Mouse (Mus musculus): ENCODE measurements around the gene Palld.
A peak's percentile ranks its signal among the peaks of the same experiment; 100 is the strongest.

Gene Palld

DNA sequence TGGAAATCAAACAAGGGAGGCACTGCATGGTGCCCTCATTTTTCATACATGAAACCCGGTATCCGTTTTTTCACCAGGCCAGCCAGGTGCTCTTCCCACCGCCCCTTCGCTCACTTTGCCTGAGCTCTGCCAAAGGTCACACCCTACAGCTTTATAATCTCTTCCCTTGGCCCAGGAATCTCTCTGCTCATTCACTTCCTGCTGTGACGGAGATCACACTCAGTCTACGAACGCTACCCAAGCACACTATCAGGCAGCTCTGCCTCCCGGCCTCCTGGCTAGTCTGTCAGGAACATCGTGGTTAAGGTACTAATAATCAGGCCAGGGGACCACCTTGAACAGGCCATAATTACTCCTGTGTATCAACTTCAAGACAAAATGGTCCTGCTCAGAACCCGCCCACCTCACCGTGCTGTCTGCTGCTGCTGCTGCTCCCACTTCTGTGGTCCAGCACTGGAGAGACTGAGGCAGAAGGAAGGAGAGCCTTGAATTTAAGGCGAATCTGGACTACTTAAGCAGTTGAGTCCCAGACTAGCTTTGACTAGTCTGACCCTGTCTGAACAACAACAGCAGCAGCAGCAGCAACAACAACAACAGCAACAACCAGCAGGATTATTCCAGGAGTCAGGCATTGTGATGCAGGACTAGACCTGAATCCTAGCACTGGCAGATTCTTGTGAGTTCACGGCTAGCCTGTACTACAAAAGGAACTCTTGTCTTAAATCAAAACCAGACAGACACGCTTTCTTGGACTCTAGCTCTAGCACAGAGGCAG, 187.0 kb downstream of the Palld start:
- H3K27me3 ChIP-seq (ENCODE audit: insufficient read depth, low read length) = no peaks in the 10 kb centered on the region
- no peaks in the 10 kb centered on the region for H3K9me3 ChIP-seq (ENCODE audit: low read length)
- TF ChIP-seq NANOG (IDR thresholded peaks at IDR 0.05; ENCODE audit: borderline replicate concordance, low read length) = peak; percentile 28; the same call in 1 of the 2 replicates
- TF ChIP-seq CTCF (conservative IDR thresholded peaks at IDR 0.05; ENCODE audit: low read length) = no peak
- TF ChIP-seq POU5F1 (IDR thresholded peaks at IDR 0.05; ENCODE audit: borderline replicate concordance, low read length) = peak; percentile 41; the same call in 1 of the 2 replicates
- peak overlapping the region; percentile 52 for H3K4me3 ChIP-seq (replicated peaks; ENCODE audit: low read length)
- H3K36me3 ChIP-seq (ENCODE audit: insufficient read depth, low read length) = no peaks in the 10 kb centered on the region
- H3K4me1 ChIP-seq (replicated peaks; ENCODE audit: low read depth, low read length) = peaks cover 39% of the 10 kb centered on the region

DNA sequence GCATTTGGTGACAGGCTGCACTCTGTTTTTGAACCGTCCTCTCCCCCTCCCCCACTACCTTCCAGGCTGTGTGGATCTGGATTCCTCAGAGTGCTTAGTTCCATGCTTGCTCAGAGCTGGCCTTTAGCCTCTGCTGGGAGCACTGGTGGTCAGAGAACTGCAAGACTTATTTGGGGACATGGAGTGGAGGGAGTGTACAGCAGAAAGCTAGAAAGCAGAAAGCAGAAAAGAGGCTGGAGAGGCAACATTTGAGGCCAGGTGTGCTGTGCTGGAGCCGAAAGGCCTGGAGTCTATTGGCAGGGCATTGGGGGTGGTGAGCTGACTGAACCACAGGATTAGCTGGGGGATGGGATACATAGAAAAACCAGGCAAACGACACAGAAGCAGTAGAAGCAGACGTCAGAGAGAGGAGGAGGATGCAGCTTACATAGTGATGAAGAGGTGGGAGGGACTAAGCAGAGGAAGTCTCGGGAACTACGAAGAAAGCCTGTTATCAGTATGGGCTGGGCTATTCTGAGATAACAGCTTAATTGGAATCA, 188.1 kb downstream of the Palld start:
- Histone ChIP-seq H3K36me3 (ENCODE audit: insufficient read depth, low read length) (no peaks in the 10 kb centered on the region), H3K4me1 (replicated peaks; ENCODE audit: low read depth, low read length) (peaks cover 39% of the 10 kb centered on the region), H3K4me3 (replicated peaks; ENCODE audit: low read length) (0 out of 2 replicates have a peak overlapping the region, but pooled peaks have one; percentile 10), H3K27me3 (ENCODE audit: insufficient read depth, low read length) (no peaks in the 10 kb centered on the region), H3K9me3 (ENCODE audit: low read length) (no peaks in the 10 kb centered on the region)
- TF ChIP-seq CTCF (conservative IDR thresholded peaks at IDR 0.05; ENCODE audit: low read length) (no peak), NANOG (IDR thresholded peaks at IDR 0.05; ENCODE audit: borderline replicate concordance, low read length) (no peak), POU5F1 (IDR thresholded peaks at IDR 0.05; ENCODE audit: borderline replicate concordance, low read length) (no peak)

DNA sequence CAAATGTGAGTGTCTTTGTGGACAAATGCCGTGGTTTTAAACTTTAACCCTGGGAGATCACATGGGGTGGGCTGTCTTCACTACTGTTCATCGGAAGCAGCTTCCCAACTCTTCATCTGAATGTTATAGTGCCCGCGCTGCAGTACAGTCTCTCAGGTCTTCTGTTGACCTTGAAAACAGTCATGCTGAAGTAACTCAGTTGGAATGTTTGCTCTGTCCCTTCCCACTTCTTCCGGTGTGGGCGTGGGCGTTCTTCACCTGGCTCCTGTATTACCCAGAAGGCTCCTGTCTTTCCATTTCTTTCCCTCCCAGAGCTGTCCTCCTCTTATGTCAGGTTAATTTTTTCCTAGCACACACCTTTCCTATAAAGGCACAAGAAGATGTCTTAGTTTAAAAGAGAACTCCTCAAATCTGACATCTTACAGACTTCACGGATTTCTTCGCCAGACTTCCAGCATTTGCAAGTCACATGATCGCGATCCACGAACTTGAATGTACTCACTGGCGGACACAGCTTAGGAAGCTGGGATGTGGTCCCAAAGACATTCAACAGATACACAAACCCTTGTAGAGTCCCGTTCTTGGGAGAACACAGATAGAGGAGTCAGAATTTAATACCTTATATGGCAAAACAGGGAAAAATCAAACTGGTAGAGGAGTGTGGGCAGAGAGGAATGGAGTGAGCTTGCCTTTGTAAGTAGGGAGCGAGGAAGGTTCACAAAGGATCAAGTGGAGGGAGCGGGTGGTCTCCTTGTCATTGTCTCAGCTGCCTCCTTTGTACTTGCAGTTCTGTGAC, 189.1 kb downstream of the Palld start:
- peak overlapping the region; percentile 24; the same call in 1 of the 2 replicates for H3K4me3 ChIP-seq (replicated peaks; ENCODE audit: low read length)
- no peaks in the 10 kb centered on the region for H3K27me3 ChIP-seq (ENCODE audit: insufficient read depth, low read length)
- no peaks in the 10 kb centered on the region for H3K9me3 ChIP-seq (ENCODE audit: low read length)
- H3K36me3 ChIP-seq (ENCODE audit: insufficient read depth, low read length) = no peaks in the 10 kb centered on the region
- no peak for TF ChIP-seq NANOG (IDR thresholded peaks at IDR 0.05; ENCODE audit: borderline replicate concordance, low read length)
- TF ChIP-seq POU5F1 (IDR thresholded peaks at IDR 0.05; ENCODE audit: borderline replicate concordance, low read length) = no peak
- peaks cover 39% of the 10 kb centered on the region for H3K4me1 ChIP-seq (replicated peaks; ENCODE audit: low read depth, low read length)

DNA sequence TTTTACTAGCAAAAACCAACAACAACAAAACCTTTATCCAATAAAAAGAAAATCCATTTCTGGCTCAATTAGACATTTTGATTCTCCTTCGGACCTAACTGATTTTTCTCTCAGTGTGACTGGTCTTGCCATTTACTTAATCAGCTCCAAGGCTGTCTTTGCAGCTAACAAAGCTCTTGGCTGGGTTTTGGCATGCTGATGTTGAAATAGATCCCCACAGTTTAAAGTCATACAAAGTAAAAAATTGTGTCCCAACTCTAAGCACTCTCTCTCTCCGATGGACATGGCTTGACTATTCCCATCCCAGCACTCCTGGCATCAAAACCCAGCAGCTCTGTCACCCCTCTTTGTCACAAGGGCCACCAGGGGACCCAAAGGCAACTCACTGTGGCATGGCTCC, 190.1 kb downstream of the Palld start:
- H3K9me3 ChIP-seq (ENCODE audit: low read length) = no peaks in the 10 kb centered on the region
- H3K27me3 ChIP-seq (ENCODE audit: insufficient read depth, low read length) = no peaks in the 10 kb centered on the region
- H3K36me3 ChIP-seq (ENCODE audit: insufficient read depth, low read length) = no peaks in the 10 kb centered on the region
- H3K4me3 ChIP-seq (replicated peaks; ENCODE audit: low read length) = no peak overlapping the region
- no peak for TF ChIP-seq NANOG (IDR thresholded peaks at IDR 0.05; ENCODE audit: borderline replicate concordance, low read length)
- no peak for TF ChIP-seq CTCF (conservative IDR thresholded peaks at IDR 0.05; ENCODE audit: low read length)
- no peak for TF ChIP-seq POU5F1 (IDR thresholded peaks at IDR 0.05; ENCODE audit: borderline replicate concordance, low read length)
- peaks cover 39% of the 10 kb centered on the region for H3K4me1 ChIP-seq (replicated peaks; ENCODE audit: low read depth, low read length)

DNA sequence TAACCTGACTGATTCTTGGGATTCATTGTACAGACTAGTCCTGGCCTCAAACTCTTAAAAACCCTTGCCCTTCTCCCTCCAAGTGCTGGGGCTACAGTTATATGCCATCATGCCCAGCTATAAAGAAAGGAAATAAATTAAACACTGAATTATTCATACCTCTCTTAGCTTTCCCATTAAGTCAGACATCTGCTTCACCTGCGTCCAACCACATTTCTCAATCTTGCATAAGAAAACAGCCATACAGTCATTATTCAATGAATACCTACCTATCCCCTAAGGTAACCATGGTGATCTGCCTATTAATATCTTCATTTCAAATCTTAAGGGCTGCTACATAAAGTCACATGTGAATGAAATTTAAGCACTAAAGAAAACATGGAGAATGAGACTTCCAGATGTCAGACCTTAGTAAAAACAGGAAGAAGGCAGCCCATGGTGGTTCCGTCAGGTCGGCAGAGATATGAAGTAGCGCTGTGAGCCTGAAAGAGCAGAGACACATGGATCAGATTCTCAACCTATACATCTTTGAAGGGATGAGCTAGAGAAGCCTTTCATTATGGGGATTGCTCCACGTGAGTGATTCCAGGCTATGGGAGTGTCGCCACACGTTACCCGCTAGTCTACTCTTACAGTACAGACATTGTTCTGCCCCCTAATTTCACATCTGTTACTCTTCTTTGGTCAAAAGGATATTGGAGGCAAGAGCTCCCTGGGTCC, 193.7 kb downstream of the Palld start:
- Histone ChIP-seq H3K4me3 (replicated peaks; ENCODE audit: low read length) (no peak overlapping the region), H3K27me3 (ENCODE audit: insufficient read depth, low read length) (no peaks in the 10 kb centered on the region), H3K9me3 (ENCODE audit: low read length) (no peaks in the 10 kb centered on the region), H3K36me3 (ENCODE audit: insufficient read depth, low read length) (no peaks in the 10 kb centered on the region), H3K4me1 (replicated peaks; ENCODE audit: low read depth, low read length) (peaks cover 14% of the 10 kb centered on the region)
- TF ChIP-seq NANOG (IDR thresholded peaks at IDR 0.05; ENCODE audit: borderline replicate concordance, low read length) = no peak
- no peak for TF ChIP-seq POU5F1 (IDR thresholded peaks at IDR 0.05; ENCODE audit: borderline replicate concordance, low read length)
- no peak for TF ChIP-seq CTCF (conservative IDR thresholded peaks at IDR 0.05; ENCODE audit: low read length)

DNA sequence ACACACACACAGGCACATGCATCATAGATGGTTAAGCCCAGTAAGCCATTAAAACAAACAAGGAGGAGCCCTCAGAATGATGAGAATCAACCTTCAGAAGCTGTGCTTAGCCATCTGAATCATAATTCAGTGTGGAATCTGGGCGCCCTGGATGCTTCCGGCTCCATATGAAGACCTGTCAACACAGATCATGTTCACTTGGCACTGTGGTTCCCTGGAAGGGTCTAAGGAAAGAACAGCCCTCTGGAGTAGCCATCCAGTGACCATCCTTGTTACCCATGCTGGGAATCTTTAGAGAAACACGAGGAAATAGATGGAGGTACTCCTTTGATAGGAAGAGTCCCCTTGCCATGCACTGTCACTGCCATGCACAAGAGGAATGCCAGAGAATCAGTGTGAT, 197.0 kb downstream of the Palld start:
- H3K4me3 ChIP-seq (replicated peaks; ENCODE audit: low read length) = no peak overlapping the region
- no peaks in the 10 kb centered on the region for H3K4me1 ChIP-seq (replicated peaks; ENCODE audit: low read depth, low read length)
- TF ChIP-seq CTCF (conservative IDR thresholded peaks at IDR 0.05; ENCODE audit: low read length) (no peak), POU5F1 (IDR thresholded peaks at IDR 0.05; ENCODE audit: borderline replicate concordance, low read length) (no peak), NANOG (IDR thresholded peaks at IDR 0.05; ENCODE audit: borderline replicate concordance, low read length) (no peak)
- H3K36me3 ChIP-seq (ENCODE audit: insufficient read depth, low read length) = no peaks in the 10 kb centered on the region
- H3K27me3 ChIP-seq (ENCODE audit: insufficient read depth, low read length) = no peaks in the 10 kb centered on the region
- H3K9me3 ChIP-seq (ENCODE audit: low read length) = no peaks in the 10 kb centered on the region

DNA sequence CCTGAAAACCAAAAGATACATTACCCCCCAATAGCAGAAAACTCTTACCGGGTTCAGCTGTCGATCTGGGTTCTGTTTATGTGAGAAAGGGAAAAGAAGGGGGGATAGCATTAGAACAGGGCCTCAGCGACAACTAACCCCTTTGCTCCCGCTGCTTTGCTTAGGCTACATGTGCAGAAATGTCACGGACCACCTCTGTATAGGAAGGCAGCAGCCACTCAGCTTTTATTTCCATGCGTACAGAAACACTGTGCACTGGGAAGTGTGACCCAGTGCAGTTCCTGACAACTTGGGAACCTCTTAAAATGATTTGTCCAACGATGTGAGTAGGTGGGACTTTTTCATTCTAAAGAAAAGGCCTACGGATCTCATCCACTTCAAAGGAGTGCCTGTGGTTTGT, 200.4 kb downstream of the Palld start:
- Histone ChIP-seq H3K4me1 (replicated peaks; ENCODE audit: low read depth, low read length) (no peaks in the 10 kb centered on the region), H3K36me3 (ENCODE audit: insufficient read depth, low read length) (no peaks in the 10 kb centered on the region), H3K9me3 (ENCODE audit: low read length) (no peaks in the 10 kb centered on the region), H3K27me3 (ENCODE audit: insufficient read depth, low read length) (no peaks in the 10 kb centered on the region), H3K4me3 (replicated peaks; ENCODE audit: low read length) (no peak overlapping the region)
- TF ChIP-seq CTCF (conservative IDR thresholded peaks at IDR 0.05; ENCODE audit: low read length) (no peak), NANOG (IDR thresholded peaks at IDR 0.05; ENCODE audit: borderline replicate concordance, low read length) (no peak), POU5F1 (IDR thresholded peaks at IDR 0.05; ENCODE audit: borderline replicate concordance, low read length) (no peak)

Data from E14TG2a.4 (cell line).